Mouse (Mus musculus) heart, adult 2 months (tissue): ENCODE data around the gene Prrc2a.

Experiments used
- CTCF ChIP-seq: fragments of 200-600 bp; IDR thresholded peaks from 2 replicates; pipeline ENCODE4 v1.8.1; 2022; ENCODE audit warnings: antibody characterized with exemption, mild to moderate bottlenecking, moderate library complexity
- EP300 ChIP-seq: fragments of 200-500 bp; IDR thresholded peaks from 2 replicates; pipeline ENCODE4 v1.6.1; 2011; ENCODE audit warnings: low read depth, low read length, control low read depth; ENCODE audit not compliant: insufficient read depth

GRCm38 (mm10) chr17:35125578-35125977 lies 39.1 kb downstream of the Prrc2a start:
- TF ChIP-seq EP300, result no peak
- TF ChIP-seq CTCF, result no peak
